Mouse (Mus musculus): ENCODE results near the gene Tbc1d17.

Gene Tbc1d17

DNA sequence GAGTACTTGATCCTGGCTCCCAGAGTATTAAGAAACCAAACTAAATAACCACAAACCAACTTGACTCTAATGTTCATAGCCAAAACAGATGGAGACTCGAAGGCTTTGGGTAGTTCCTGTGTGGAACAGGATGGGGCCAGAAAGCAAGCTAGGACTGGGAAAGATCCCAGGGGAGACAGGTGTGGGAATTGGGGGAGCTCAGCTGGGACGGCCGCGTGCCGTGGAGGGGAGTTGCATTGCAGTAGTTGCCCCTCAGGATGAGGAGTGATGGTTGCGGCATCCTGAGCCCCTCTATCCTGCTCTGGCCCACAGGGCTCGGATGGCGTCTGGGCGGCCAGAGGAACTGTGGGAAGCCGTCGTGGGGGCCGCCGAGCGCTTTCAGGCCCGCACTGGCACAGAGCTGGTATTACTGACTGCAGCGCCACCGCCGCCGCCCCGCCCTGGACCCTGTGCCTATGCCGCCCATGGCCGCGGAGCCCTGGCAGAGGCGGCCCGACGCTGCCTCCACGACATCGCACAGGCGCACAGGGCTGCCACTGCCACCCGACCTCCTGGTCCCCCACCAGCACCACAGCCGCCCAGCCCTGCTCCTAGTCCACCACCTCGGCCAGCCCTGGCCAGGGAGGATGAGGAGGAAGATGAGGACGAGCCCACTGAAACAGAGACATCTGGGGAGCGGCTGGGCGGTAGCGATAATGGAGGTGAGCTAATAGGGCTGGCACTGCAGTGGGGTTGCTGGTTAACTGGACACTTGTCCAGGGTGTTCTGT is 3.6 kb upstream of the Tbc1d17 start:
- no peak for DNase-seq

GRCm38 (mm10) chr7:44851625-44852234 is 2.9 kb upstream of the Tbc1d17 start:
- no peak for DNase-seq

DNA sequence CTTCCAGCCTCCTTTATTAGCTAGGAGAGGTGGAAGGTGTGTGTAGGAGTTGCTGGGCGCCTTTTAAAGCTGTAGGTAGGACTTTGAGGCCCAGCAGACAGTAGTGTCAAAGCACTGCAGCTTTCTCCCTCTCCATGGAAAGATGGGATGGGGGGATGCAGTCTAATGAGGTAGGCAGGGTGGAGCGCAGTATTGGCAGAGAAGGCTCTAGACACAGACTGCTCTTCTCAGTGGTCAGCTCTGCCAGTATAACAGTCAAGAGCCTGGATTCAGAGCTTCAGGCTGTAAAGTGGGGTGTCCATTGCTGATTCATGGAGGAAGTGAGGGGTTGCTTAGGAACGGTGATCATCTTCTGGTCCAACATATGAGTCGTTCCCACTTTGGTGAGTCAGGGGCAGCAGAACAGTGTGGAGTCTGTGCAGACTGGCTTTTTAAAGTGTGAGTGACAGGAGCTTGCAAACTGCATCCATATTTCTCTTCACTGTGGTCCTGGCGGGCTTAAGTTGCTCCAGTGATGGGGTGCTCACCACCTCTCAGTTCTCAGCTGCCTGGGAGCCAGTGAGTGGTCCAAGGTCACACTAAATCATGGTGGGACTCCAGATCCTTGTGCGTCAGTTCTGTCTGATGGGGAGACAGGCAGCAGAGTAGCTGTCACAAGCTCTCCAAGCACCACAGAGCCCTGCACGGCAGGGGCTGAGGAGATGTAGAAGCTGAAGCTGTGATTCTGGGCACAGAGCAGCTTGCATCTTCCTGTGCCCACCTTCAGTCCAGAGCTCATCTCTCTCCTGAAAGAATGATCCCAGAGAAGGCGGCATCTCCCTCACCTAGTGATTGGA is 2.1 kb upstream of the Tbc1d17 start:
- DNase-seq = no peak

DNA sequence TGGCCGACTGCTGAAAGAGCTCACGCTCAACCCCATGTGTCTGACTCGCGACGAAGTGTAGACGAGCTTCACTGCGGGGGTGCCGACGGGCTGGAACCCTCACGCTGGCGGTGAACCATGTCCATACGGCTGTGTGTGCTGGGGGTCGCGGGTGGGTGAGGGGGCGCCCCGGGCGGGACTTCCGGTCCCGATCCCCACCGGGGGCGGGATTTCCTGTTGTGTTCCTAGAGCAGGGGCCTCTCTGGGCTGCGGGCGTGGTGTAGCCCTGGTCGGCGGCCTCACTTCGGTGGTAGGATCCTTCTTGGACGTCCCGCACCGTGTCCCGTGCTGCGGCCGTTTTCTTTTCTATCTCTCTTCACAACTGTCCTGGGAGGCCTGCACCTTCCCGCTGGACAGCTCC is 1.3 kb upstream of the Tbc1d17 start:
- peak; percentile 73 for DNase-seq

DNA sequence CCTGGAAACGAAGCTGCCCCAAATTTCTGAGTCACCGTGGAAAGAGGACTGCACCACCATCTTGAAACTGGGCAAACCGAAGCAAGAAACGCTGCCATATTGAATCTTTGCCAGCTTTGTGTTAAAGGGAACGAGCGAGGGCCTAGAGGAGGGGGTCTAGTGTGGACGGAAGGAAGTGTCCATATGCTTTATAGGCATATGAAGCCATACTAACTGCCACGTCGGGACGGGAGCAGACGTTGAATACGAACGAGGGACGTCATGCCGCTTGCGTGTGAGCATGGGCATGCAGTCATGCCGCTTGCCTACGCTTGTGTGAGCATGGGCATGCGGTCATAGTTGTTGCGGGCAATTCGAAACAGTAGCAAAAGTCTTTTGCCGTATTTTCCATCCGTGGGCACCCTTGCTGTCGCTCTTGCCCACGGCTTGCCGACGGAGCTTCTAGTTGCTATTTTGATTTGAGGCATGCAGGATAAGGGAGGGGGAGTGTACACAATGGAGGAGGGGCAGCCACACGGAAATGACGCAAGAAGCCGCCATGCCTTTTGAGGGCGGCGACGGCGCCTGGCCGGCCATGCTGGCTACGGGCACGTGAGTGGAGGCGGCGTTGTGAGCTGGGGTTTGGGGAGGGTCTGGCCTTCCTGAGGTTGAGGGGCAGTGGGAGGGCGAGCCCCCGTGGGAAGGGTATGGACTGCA is 685 bp upstream of the Tbc1d17 start:
- peak; percentile 96 for DNase-seq

DNA sequence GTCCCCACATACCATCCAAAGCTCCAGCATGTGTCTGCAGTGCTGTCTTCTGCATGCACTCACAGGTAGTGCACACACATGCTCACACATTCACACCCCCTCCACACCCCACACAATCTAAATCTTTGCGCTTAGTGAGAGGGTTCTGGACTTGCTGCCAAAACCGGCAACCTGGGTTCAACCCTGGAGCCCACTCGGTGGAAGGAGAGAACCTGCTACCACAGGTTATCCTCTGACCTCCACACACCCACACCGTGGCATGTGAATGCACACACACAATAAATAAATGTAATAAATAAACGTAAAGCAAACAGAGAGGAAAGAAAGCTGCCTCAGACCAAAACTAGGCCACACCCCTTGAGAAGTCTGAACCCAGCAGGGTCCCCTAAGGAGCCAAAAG is 1.1 kb downstream of the Tbc1d17 start:
- DNase-seq = peak; percentile 38

DNA sequence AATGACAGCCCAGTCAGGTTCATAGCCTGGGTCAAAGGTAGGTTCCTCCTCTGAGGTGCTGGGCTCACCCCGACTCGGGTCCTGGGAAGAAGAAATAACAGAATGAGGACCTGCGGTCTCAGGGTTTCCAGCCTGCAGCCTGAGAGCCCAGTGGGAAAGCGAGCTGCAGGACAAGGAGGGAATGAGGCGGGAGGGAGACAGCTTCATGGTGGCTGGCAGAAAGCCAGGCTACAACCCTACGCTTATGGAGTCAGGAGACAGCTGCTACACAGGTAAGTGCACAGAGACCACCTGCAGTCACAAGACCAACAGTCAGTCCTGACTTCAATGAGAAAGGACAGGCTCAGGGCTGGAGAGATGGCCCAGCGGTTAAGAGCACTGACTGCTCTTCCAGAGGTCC is 2.1 kb downstream of the Tbc1d17 start:
- DNase-seq = peak; percentile 32

GRCm38 (mm10) chr7:44845006-44845405 is 3.9 kb downstream of the Tbc1d17 start:
- DNase-seq = no peak

DNA sequence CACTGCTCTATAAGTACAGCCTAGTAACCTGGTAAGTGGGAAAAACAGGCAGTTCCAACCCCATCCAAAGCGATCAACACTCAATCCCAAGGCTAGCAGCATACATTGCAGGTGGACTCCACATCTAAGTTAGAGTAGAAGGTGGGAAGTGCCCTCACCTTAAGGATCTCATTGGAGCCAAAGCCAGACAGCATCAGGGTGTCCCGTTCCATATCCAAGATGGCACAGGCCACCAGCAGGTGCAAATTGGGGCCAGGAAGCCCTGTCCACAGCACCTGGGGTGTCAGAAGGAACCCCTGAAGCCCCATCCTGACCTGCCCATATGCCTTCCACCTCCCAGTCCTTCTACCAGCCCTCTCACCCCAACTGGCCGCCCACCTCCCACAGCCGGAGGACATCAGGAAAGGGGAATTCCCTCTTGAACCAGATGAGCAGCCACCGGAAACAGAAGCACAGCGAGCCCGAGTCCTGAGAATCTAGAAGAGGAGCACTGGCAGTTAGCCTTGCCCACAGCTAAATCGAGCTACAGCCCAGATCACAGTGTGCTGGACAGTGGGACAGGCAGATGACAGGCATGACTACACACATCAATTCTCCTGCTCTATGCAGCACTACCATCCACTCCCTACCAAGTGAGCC is 6.9 kb downstream of the Tbc1d17 start:
- DNase-seq = no peak

- DNase-seq = no peak
These were observed 8.5 kb downstream of the Tbc1d17 start for GRCm38 (mm10) chr7:44840426-44840825.

DNA sequence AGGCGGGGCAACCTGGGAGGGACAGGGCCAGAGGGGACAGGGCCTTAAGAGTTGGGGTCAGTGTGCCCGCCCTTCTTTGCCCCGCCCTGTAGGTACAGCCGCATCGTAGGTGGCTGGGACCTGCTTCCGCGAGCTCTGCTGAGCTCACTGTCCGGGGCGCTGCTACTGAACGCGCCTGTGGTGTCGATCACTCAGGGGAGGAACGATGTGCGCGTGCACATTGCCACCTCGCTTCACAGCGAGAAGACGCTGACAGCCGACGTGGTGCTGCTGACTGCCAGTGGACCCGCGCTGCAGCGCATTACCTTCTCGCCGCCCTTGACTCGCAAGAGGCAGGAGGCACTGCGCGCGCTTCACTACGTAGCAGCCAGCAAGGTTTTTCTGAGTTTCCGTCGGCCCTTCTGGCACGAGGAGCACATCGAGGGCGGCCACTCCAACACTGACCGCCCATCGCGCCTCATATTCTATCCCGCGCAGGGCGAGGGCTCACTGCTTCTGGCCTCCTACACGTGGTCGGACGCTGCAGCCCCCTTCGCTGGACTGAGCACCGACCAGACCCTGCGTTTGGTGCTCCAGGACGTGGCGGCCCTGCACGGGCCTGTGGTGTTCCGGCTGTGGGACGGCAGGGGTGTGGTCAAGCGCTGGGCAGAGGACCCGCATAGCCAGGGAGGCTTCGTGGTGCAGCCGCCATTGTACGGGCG is 9.2 kb downstream of the Tbc1d17 start:
- no peak for DNase-seq

GRCm38 (mm10) chr7:44839171-44839490 is 9.7 kb downstream of the Tbc1d17 start:
- no peak for DNase-seq

- no peak for DNase-seq
These were observed 10.8 kb downstream of the Tbc1d17 start for GRCm38 (mm10) chr7:44838073-44838472.

DNA sequence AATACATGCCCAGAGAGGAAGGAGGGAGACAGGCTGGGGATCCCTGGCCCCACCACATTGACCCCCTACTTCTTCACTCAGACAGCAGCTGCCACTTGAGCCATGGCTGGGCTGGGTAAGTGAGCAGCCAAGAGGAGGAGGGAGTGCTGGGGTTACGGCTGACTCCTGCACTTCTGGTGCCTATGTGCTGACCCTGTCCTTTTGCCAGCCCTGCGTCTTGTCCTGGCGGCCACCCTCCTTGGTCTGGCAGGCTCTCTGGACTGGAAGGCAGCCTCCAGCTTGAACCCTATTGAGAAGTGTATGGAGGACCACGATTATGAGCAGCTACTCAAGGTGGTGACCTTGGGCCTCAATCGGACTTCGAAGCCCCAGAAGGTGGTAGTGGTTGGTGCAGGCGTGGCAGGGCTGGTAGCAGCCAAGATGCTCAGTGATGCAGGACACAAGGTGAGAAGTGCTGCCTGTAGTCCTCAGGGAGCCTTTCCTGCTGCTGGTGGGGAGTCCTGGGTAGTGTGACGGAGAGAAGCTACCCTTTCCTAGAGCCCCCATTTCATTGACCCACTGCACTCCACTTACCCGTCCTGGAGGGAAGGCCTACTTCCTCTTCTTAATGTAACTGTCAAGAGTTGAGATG is 12.3 kb downstream of the Tbc1d17 start:
- no peak for DNase-seq

GRCm38 (mm10) chr7:44836016-44836404 is 12.9 kb downstream of the Tbc1d17 start:
- DNase-seq = no peak

- no peak for DNase-seq
These were observed 13.4 kb downstream of the Tbc1d17 start for GRCm38 (mm10) chr7:44835373-44836015.

DNA sequence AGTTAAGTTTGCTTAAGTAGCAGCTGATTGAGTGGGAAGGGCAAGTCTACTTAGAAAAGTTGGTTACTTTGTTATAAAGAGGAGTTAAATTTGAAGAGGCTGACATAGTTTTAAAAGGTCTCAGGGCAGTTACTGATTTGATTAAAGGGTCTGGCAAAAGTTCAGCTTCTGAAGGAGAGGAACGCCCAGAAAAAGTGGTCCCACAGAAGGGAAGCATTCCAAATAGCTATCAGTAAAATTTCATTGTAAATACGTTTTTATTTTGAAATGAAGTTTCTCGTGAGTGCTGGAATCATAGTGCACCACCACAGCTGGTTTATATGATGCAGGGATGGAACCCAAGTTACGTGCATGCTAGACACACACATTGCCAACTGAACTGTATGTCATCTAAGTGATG is 16.1 kb downstream of the Tbc1d17 start:
- DNase-seq = no peak

GRCm38 (mm10) chr7:44828706-44829105 is 20.2 kb downstream of the Tbc1d17 start:
- DNase-seq = no peak

- no peak for DNase-seq
These were observed 22.1 kb downstream of the Tbc1d17 start for GRCm38 (mm10) chr7:44826771-44827170.

GRCm38 (mm10) chr7:44824872-44825271 is 24.0 kb downstream of the Tbc1d17 start:
- DNase-seq = peak; percentile 79

DNA sequence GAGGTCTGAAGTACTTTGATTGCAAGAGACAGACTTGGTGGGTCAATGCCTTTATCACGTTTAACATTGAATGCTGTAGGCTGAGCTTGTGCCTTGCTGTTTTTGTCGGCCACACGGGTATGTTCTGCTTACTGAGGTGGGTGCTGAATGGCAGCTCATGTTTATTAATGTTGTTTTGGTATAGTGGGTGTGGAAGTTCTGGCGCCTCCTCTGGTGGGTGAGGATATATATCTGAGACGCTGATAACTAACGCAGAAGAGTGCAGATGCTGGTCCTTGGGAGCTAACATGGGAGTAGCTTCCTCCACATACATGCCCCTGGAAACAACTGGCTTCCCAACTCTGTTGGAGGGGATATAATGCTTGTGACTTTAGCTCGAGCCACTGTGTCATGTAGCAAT is 25.5 kb downstream of the Tbc1d17 start:
- DNase-seq = no peak

All from kidney, adult 9 months (tissue).